Mouse (Mus musculus) small intestine, adult 2 months (tissue): ENCODE results near the gene Kat2a. TPM values are rescaled to one million over a fixed set of nuclear protein-coding genes. Genes with fewer than 3 reads are reported as not detected.

Experiments used
- H3K27ac ChIP-seq: fragments of 200-500 bp; 2 replicates; pipeline ENCODE4 v1.5.1; 2012; ENCODE audit warnings: low read depth, low read length, control low read depth, inconsistent platforms; ENCODE audit not compliant: insufficient read depth
- H3K27me3 ChIP-seq: fragments of 200-500 bp; 2 replicates; pipeline ENCODE4 v1.6.1; 2012; ENCODE audit warnings: mild to moderate bottlenecking, moderate library complexity, low read length, inconsistent platforms; ENCODE audit not compliant: control insufficient read depth, insufficient read depth
- H3K36me3 ChIP-seq: fragments of 200-500 bp; 2 replicates; pipeline ENCODE4 v1.6.1; 2012; ENCODE audit warnings: mild to moderate bottlenecking, low read length, control low read depth, inconsistent platforms; ENCODE audit not compliant: control insufficient read depth, insufficient read depth
- H3K4me1 ChIP-seq: fragments of 200-500 bp; 2 replicates; pipeline ENCODE4 v1.6.1; 2012; ENCODE audit warnings: low read length, inconsistent platforms, mixed read lengths; ENCODE audit not compliant: control insufficient read depth, insufficient read depth, insufficient read length
- H3K4me3 ChIP-seq: fragments of 200-500 bp; 2 replicates; pipeline ENCODE4 v1.5.1; 2012; ENCODE audit warnings: low read depth, mild to moderate bottlenecking, control low read depth, inconsistent platforms, low read length, moderate library complexity
- CTCF ChIP-seq: fragments of 200-500 bp; IDR thresholded peaks from 2 replicates; pipeline ENCODE4 v1.5.1; 2012; ENCODE audit warnings: low read depth, mild to moderate bottlenecking, control low read depth, inconsistent platforms, low read length, moderate library complexity, mixed read lengths; ENCODE audit not compliant: insufficient replicate concordance, insufficient read length; ENCODE audit errors: extremely low read depth
- POLR2A ChIP-seq: fragments of 200-500 bp; IDR thresholded peaks from 2 replicates; pipeline ENCODE4 v1.6.1; 2012; ENCODE audit warnings: low read depth, mild to moderate bottlenecking, control low read depth, inconsistent platforms, low read length, moderate library complexity
- whole genome bisulfite sequencing: fragments of 180-500 bp; shearing (Covaris S2); methylation state at CpG from one replicate; pipeline ENCODE4 v1.1.7; 2018; 5-methylcytosine and 5-hydroxymethylcytosine counted together
- polyA plus RNA-seq: library from polyadenylated mRNA; depleted of rRNA; stranded (reverse); fragments of >200 nt; gene quantifications from 2 replicates; pipeline ENCODE4 v1.2.3, GENCODE M21; 2012

Gene Kat2a
- polyA plus RNA-seq, 1 experiment: 12.2 TPM

DNA sequence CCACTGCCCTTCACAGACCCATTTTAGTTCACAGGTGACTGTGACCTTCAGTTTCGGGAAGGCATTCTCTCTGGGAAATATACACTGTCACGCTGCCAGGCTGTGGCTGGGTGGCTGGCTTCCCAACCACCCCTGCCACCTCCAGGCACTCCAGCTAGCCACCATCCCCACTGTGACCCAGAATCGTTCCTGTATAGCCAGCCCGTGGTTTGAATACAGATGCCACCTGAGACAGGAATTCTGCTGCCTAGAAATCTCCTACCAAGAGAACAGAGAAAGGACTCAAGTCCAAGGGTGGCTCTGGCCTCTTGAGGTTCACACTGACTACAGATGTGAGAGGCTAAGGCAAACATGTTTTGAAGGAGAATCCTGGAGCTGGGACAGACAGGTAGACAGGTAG is 6.6 kb upstream of the Kat2a start:
- 90% methylated on average over 4 of the region's 4 CpGs for WGBS
- Histone ChIP-seq H3K27me3 (no peaks in the 10 kb centered on the region), H3K4me1 (peaks cover 20% of the 10 kb centered on the region), H3K4me3 (no peak overlapping the region), H3K36me3 (peaks cover 44% of the 10 kb centered on the region), H3K27ac (no peak overlapping the region)
- TF ChIP-seq CTCF (no peak), POLR2A (no peak)

DNA sequence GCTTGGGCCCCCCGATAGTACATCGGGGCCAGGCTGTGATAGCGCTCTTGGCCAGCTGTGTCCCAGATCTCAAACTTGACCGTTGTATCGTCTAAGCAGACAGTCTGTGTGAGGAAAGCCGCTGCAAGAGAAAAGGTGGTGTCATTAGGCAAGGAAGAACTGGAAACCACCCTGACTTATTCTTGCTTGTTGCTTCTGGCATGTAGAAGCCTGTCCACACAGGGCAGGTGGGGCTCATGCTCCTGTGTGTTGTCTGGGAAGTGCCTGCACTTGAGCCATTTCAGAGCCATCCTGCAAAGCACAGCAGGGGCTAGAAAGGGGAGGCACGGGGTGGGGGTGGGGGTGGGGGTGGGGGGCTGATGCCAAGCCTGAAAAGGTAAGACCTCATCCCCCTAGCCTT is 6.2 kb upstream of the Kat2a start:
- H3K27ac ChIP-seq: no peak overlapping the region
- no peak for TF ChIP-seq CTCF
- TF ChIP-seq POLR2A: no peak

DNA sequence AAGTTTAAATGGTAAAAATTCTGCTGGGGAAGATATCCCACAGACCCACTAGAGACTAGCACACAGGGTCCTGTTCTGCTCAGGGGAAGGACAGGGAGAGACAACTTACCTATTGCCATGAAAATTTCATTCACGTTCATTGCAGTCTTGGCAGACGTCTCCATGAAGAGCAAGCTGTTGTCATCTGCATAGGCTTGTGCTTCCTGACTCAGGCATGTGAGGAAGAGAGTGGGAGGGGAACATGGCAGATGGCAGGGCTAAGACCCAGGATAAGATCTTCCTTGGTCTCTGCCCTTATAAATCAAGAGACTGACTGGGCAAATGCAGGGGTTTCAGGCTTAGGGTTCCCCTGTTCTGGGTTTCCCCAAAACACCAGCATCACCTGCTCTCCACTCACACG is 4.4 kb upstream of the Kat2a start:
- no peak for TF ChIP-seq CTCF
- TF ChIP-seq POLR2A: no peak
- Histone ChIP-seq H3K27me3 (no peaks in the 10 kb centered on the region), H3K36me3 (peaks cover 44% of the 10 kb centered on the region), H3K4me1 (peaks cover 18% of the 10 kb centered on the region), H3K27ac (no peak overlapping the region), H3K4me3 (no peak overlapping the region)
- 88% methylated on average over 3 of the region's 3 CpGs for WGBS

More for the DNA sequence above, 6.2 kb upstream of the Kat2a start:
- WGBS: 96% methylated on average over 7 of the region's 7 CpGs
- H3K4me3 ChIP-seq: no peak overlapping the region
- peaks cover 21% of the 10 kb centered on the region for H3K4me1 ChIP-seq
- H3K36me3 ChIP-seq: peaks cover 44% of the 10 kb centered on the region
- no peaks in the 10 kb centered on the region for H3K27me3 ChIP-seq

DNA sequence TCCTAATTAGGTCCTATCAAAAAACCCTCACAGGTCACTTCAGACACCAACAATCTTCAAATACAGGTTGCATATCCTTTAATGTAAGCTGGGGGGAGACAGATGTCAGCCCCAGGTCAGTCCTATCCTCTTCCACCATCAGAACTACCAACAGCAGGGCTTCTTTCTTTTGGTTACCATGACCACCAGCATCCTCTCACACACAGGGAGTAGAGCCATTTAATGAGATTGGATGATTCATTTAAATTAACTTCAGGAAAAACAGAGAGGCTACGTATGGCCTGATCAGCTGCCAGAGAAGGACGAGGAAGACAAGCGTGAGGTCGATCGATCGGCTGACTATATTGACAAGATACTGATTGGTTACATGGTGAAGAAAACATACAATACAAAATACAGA is 2.7 kb upstream of the Kat2a start:
- Histone ChIP-seq H3K36me3 (peaks cover 44% of the 10 kb centered on the region), H3K27me3 (no peaks in the 10 kb centered on the region), H3K4me1 (peaks cover 19% of the 10 kb centered on the region), H3K4me3 (no peak overlapping the region), H3K27ac (no peak overlapping the region)
- no peak for TF ChIP-seq POLR2A
- no peak for TF ChIP-seq CTCF
- WGBS: 92% methylated on average over 6 of the region's 6 CpGs

DNA sequence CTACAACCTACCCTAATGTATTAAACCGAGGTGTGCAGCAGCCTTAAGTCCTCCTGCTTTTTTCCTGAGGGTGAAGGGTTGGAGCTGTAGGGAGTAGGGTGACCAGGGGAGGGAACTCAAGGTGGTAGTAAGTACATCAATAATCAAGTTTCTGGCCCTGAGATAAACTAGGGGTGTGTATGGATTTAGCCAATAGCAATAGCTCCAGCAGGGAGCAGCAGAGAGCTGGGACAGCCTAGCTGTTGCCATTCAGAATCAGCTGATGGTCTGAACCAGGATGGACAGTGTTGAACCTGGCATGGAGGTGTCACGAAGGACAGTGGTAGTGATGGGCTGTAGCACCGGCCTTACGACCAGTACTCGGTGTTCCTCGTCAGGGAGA is 2.3 kb upstream of the Kat2a start:
- peak overlapping the region; percentile 65 for H3K27ac ChIP-seq
- H3K4me1 ChIP-seq: peaks cover 16% of the 10 kb centered on the region
- no peaks in the 10 kb centered on the region for H3K27me3 ChIP-seq
- H3K4me3 ChIP-seq: peak overlapping the region; percentile 57; the same call in 1 of the 2 replicates
- TF ChIP-seq CTCF (peak; percentile 74; the same call in 1 of the 2 replicates), POLR2A (no peak)
- 64% methylated on average over 6 of the region's 6 CpGs for WGBS
- H3K36me3 ChIP-seq: peaks cover 40% of the 10 kb centered on the region

DNA sequence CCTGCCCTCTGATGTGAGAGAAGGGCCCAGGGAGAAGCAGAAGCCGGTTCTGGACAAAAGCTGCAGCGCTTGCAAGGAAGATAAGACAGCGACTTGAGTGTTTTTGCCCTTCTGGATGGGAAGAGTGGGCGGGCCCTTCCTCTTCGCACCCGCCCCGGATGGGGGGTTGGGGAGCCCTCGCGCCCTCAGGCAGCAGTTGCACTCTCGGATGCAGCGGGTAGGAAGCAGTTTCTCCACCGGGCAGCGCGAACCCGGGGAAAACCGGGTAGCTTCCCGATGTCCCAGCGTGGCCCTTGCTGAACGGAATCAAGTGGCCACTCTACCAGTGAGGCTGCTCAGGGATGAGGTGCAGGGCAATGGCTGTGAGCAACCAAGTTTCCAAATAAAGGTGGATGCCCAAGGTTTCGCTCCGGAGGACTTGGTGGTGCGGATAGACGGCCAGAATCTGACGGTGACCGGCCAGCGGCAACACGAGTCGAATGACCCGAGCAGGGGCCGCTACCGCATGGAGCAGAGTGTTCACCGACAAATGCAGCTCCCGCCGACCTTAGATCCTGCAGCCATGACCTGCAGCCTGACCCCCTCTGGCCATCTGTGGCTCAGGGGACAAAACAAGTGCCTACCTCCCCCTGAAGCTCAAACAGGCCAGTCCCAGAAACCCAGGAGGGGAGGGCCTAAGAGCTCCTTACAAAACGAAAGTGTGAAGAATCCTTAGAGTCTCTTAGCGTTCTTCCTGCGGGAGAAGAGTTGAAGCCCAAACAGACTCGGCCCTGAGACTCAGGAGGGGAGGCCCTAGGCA is 1.7 kb upstream of the Kat2a start, which contains the start of gene Hspb9:
Gene Hspb9 (plus strand): TSS at position 116 of the 799 bp plus-strand sequence.
- peaks cover 39% of the 10 kb centered on the region for H3K36me3 ChIP-seq
- WGBS: 38% methylated on average over 38 of the region's 38 CpGs
- no peaks in the 10 kb centered on the region for H3K27me3 ChIP-seq
- peak within 1 kb of the TSS; percentile 65 for H3K27ac ChIP-seq
- H3K4me1 ChIP-seq: peaks cover 16% of the 10 kb centered on the region
- TF ChIP-seq CTCF (no peak), POLR2A (no peak; the same call in 1 of the 2 replicates)
- peak within 1 kb of the TSS; percentile 57 for H3K4me3 ChIP-seq

DNA sequence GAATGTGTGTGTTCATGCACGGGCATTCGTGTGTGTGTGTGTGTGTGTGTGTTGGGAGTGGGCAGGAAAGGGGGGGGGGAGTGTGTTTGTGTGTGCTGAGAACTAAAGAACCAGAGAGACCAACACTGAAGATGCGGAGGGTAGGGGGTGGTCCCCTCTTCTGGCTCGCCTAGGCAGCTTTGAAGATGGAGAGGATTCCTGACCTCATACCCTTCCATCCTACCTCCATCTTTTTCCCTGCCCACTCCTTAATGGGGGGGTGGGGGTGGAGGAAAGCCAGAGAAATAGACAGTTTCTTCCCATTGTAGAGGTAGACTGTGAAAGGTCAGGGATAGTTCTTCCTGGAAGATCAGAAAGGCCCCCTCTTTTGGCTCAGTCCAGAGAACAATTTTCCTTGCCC is 909 bp upstream of the Kat2a start:
- H3K4me1 ChIP-seq: peaks cover 16% of the 10 kb centered on the region
- WGBS: 83% methylated on average over 4 of the region's 4 CpGs
- H3K27me3 ChIP-seq: no peaks in the 10 kb centered on the region
- peak overlapping the region; percentile 57 for H3K4me3 ChIP-seq
- TF ChIP-seq POLR2A (no peak), CTCF (no peak)
- peaks cover 35% of the 10 kb centered on the region for H3K36me3 ChIP-seq
- H3K27ac ChIP-seq: 0 out of 2 replicates have a peak overlapping the region, but pooled peaks have one; percentile 35
